Mouse (Mus musculus): ENCODE results near the gene Hdac11. TPM values are rescaled to one million over a fixed set of nuclear protein-coding genes. Genes with fewer than 3 reads are reported as not detected.
"Not testable (repeated sequence)": the region's sequence is repeated elsewhere in the genome, so short reads cannot be mapped to it uniquely, and the experiment has no call there.

Gene Hdac11
- total RNA-seq (2017): 1.7 and 3.3 TPM in 2 replicates

GRCm38 (mm10) chr6:91156554-91157236, at the start of gene Hdac11:
Gene Hdac11, plus strand, starts transcription at chr6:91156665.
- peak; percentile 53 for ATAC-seq (ENCODE audit: extremely low read depth, insufficient number of reproducible peaks, low FRiP score, poor library complexity, severe bottlenecking)

DNA sequence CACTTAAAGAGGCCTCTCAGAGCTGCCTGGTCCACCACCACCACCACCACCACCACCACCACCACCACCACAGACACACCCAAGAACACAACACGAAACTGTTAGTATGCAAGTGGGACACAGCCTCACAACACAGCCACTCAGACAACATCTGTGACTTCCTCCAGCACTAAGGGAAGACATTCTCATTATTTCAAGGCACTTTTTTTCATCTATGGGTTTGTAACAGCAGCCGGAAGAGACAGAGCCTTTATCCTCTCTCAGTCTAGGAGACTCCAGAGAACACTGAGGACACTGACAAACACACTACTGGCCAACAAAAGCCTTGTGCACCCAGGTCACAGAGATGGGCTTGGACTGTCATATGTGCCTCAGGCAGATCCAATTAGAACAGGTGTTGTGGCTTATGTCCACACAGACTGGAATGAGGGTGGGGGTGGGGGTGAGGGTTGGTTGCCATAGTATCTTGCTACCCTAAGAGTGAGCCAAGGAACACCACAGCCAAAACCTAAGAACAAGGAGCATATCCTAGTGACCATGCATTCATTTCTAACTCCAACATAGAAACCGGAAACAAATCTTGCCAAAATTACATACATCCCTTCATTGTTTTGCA, 48.1 kb upstream of the Hdac11 start:
- ATAC-seq (ENCODE audit: extremely low read depth, insufficient number of reproducible peaks, low FRiP score, poor library complexity, severe bottlenecking): no peak

GRCm38 (mm10) chr6:91108917-91109450, 47.5 kb upstream of the Hdac11 start:
- ATAC-seq (ENCODE audit: extremely low read depth, insufficient number of reproducible peaks, low FRiP score, poor library complexity, severe bottlenecking): no peak

DNA sequence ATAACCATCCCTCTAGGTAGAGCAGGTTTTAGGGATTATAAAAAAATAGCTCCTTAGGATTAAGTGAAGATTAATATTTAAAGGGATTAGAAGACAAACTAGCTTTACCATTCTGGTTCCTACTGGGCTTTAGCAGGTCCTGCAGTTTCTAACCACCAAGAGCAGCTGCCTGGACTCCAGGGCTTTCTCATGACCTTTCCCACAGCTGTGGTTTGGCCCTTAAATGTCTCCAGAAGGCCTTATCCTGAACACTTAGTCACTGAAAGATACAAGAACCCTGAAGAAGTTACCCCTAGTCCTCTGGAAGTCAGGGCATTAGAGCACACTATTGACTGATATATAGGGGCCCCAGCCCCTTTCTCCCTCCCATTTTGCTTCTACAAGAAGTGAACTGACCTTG, 47.0 kb upstream of the Hdac11 start:
- no peak for ATAC-seq (ENCODE audit: extremely low read depth, insufficient number of reproducible peaks, low FRiP score, poor library complexity, severe bottlenecking)

DNA sequence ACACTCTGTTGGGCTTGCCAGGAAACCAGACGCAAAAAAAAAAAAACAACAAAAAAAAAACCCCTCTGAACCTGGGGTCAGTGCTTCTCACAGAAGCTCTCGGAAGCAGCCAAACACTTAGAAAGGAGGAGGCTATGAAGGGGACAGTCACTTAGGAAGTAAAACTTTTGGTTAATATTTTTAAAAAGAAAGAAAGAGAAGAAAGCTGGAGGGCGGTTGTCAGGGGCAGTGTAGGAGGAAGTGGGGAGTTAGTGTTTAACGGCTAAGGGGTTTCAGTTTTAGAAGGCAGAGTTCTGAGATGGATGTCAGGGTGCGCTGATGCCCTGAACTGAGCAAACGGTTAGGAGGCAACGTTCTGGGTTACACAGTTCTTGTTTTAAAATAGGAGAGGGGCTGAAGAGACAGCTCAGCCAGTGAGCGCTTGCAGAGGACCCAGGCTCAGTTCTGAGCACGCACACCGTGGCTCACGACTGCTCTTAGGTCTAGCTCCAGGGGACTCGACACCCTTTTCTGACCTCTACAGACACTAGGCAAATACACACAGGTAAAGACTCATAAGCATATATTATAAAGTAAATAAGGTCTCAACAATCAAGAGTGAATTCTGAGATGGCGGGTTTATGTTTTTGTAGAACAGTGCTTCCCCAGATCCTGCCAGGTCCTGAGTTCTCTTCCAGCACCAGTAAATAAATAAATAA, 46.0 kb upstream of the Hdac11 start:
- peak; percentile 31; the same call in 1 of the 2 replicates for ATAC-seq (ENCODE audit: extremely low read depth, insufficient number of reproducible peaks, low FRiP score, poor library complexity, severe bottlenecking)

DNA sequence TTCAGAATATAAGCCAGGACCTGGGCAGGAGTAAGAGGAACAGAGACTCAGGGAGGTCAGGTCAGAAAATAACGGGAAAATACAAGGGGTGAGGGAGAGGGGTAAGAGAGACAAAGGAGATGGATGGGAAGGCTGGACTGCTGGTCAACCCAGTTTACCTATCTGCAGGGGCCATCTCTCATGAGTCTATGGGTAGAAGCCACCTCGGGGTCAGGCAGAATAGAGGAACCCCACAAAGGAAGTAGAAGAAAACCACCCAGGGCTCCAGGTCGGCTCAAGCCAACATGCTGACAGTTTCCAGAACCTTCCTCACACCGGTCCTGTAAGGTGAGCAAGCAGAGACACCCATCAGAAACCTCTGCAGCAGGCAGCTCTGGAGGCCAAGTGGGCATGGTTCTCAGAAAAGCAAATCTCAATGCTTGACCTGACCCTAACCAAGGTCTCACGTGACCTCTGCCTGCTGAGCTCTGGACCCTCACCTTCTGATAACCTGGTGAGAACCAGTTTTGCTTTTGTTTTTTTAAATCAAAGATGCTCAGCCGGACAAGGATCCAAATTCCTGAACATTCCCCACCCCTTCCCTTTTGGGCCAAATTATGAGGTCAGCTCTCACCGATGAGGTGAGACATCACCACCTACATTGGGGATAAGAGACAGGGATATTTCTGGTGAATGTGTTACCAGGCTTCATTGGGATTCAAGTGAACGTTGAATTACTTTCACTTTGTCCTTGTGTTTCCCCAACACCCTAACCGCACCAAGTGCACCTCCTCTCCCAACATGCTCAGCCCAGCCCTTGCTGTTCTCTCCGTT, 45.1 kb upstream of the Hdac11 start:
- ATAC-seq (ENCODE audit: extremely low read depth, insufficient number of reproducible peaks, low FRiP score, poor library complexity, severe bottlenecking): peak; percentile 52

- no peak for ATAC-seq (ENCODE audit: extremely low read depth, insufficient number of reproducible peaks, low FRiP score, poor library complexity, severe bottlenecking)
Observed at GRCm38 (mm10) chr6:91111954-91112252, 44.6 kb upstream of the Hdac11 start.

DNA sequence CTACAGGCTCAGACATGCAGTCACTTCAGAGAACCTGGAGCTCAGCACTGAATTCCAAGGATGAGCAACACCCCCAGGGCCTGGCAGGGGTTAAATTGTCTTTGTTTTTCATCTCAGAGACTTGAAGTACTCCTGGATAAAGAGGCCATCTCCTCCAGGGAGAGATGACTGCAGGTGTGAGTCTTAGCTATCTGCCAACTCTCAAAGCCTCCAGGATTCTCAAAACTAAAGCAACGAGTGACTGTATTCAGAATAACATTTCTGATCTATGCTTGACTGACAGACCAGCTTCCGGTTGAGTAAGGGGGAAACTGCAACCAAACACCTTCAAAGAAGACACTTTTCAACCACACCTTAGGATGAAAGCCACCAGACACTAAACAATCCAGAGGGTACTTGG, 41.7 kb upstream of the Hdac11 start:
- no peak for ATAC-seq (ENCODE audit: extremely low read depth, insufficient number of reproducible peaks, low FRiP score, poor library complexity, severe bottlenecking)

DNA sequence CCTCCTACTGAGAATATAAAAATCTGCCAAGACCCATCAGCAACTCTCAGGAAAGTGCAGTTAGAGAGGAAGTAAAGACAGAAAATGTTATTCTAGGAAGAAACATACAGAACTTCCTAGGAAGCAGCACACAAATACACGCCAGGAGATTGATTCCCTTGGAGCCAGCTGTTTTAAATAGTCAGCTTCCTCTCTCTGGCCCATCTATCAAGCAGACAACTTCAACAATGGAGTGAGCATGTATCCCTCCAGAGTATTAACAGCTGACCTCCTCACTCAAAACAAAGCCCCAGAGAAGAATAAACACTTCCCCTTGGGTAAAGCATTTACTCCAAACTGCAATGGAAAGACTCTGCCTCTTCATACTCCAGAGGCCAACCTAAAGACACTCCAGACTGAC, 41.3 kb upstream of the Hdac11 start:
- ATAC-seq (ENCODE audit: extremely low read depth, insufficient number of reproducible peaks, low FRiP score, poor library complexity, severe bottlenecking): no peak

- ATAC-seq (ENCODE audit: extremely low read depth, insufficient number of reproducible peaks, low FRiP score, poor library complexity, severe bottlenecking): no peak
Observed at GRCm38 (mm10) chr6:91115863-91116243, 40.6 kb upstream of the Hdac11 start.

DNA sequence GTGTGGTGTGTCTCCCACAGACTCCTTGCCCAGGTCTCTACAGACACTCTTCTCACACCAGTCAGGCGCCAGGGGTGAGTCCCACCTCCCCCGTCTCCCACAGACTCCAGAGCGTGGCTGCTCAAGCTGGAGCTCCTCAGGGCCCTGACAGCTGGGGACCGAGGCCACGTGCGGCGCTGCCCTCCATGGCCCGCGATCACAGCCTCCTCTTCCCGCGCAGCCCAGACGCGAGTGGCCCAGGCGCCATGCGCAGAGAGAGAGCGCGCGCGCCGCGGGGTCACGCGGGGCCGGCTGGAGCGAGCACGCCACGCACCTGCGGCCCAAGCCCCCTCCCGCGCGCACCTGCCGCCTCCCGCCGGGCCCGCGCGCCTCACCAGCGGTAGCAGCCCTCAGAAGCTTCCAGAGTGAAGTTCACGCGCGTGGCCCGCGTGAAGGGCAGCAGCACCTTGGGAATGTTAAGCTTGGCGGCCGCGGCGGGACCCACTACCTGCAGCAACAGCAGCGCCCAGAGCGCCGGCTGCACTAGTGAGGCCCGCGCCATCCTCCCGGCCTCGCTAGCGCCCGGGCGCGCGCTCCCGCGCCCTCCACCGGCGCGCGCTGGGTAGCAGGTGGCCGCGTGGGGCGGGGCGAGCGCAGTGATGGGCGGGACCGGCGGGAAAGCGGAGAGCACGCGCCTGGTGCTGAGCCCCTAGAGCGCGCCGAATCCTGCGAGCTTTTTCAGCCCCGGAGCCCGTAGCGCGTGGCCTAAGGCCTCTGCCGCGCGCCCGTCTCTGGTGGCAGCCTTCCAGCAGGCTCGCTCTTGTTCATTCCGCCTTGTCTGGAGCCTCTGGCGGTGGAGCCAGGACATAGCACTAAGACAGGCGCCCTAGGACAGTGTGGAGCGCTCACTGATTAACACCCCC, 40.0 kb upstream of the Hdac11 start, which contains the start of gene Nup210:
Gene Nup210, minus strand, starts transcription at position 586 of the 902 bp plus-strand sequence.
- ATAC-seq (ENCODE audit: extremely low read depth, insufficient number of reproducible peaks, low FRiP score, poor library complexity, severe bottlenecking): peak; percentile 78

DNA sequence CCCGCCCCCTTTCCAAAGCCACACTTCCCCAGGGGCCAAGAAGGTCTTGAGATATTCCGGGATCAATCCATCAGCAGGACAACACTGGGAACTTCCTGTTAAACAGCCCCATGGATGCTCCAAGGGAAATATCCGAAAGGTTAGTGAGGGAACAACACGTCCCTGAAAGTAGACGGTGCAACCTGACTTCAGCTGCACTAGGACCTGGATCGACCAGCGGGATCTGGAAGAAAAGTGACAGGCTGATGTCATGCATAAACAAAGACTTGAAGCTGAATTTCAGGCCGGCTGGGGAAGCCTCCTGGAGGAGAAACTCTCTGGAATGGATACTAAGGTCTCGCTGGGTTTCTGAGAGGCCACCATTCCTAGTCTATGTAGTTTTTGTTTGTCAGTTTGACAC, 39.3 kb upstream of the Hdac11 start:
- no peak for ATAC-seq (ENCODE audit: extremely low read depth, insufficient number of reproducible peaks, low FRiP score, poor library complexity, severe bottlenecking)

DNA sequence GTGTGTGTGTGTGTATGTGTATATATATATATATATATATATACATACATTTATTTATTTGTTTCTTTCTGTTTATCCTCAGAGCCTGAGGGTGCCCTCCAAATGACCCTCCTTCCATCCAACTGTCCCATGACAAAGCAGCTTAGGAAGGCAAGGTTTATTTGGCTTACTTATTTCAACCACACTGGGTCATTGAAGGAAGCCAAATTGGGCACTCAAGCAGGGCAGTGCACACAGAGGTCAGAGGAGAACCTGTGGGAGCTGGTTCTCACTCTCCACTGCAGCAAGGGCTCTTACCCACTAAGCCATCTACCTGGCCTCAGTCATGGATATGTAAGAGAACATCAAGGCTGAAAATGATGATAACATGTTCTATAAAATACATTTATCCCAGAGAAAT, 37.9 kb upstream of the Hdac11 start:
- ATAC-seq (ENCODE audit: extremely low read depth, insufficient number of reproducible peaks, low FRiP score, poor library complexity, severe bottlenecking): no peak

- no peak for ATAC-seq (ENCODE audit: extremely low read depth, insufficient number of reproducible peaks, low FRiP score, poor library complexity, severe bottlenecking)
Observed at GRCm38 (mm10) chr6:91120206-91120605, 36.3 kb upstream of the Hdac11 start.

GRCm38 (mm10) chr6:91121089-91121488, 35.4 kb upstream of the Hdac11 start:
- ATAC-seq (ENCODE audit: extremely low read depth, insufficient number of reproducible peaks, low FRiP score, poor library complexity, severe bottlenecking): not testable (repeated sequence)

DNA sequence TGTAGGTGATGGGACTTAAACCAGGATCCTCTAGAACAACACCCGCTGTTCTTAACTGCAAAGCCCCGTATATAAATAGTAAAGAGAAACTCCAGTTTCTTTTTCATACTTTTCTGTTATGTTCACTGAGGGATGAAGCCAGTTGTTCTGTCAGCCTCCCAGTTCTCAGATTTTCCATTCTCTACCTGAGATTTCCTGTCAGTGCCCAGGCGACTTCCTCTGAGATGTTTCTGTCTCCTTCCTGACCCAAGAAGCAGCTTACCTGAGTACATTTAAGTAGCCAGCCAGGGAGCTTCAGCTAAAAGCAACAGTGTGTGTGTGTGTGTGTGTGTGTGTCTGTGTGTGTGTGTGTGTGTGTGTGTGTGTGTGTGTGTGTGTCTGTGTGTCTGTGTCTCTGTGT, 33.0 kb upstream of the Hdac11 start:
- ATAC-seq (ENCODE audit: extremely low read depth, insufficient number of reproducible peaks, low FRiP score, poor library complexity, severe bottlenecking): no peak

DNA sequence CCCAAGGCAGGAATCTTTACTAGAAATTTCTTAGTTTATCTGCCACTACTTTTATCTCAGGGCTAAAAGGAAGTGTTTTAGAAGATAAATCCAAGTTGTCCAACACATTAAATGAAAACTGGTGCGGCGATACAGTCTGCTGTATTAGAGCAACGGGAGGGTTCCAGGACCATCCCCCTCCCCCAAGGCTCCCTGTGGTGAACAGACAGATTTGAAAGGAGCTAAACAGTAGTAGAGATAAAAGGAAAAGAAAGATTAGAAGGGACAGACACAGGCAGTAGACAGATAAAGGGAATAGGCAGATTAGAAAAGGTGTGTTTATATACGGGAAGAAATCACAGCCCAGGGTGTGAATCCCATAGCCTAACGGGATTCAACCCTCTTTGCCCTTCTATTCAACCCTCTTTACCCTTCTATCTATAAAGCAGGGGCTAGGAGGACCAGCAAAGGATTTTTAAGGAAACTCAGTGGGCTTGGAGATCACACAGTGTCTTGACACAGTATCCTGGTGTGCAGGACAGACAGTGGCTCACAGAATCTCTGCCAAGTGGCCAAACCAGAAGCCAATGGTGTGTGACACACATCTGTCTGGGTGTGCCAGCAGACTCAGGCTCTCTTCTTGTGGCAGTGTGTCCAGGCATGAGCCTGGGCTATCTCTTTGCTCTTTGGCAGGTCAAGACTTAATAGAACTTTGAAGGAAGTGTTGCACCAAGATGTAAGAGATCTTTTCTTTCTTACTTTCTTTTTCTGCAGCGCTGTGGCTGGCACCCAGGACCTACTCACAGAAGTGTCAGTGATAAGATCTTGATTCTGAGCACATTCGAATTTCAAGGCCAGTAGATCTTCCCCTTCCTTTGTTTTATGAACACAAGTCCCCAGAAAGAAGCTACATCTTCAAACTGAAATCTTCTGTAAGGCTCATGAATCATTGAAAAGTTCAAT, 31.9 kb upstream of the Hdac11 start:
- ATAC-seq (ENCODE audit: extremely low read depth, insufficient number of reproducible peaks, low FRiP score, poor library complexity, severe bottlenecking): no peak
